ENCODE assay signal across 1 mouse cellular context in the genomic region with DNA sequence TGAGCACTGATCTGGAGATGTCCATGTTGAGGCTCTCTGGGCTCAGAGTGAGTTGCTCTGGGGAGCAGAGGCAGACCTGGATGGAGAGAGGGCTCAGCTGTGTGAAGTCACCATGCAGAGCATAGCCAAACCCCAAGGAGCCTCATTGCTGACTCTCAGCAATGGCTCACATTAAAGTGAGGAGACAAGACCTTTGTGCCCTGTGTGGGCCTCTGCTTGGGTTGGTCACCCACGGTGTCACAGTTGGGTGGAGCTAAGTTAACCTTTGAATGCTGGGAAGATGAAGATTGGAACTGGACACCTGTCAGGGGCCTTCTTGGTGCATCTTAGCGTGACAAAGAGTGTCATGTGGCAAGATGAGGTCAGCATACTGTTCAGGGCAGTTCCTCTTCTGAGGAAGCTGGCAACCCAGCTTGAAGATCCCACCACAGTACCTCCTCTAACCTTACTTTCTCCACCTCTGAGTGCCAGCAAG.
A peak's percentile ranks its signal among the peaks of the same experiment; 100 is the strongest.
TF ChIP-seq lines count a peak whose summit lies in the region.

No protein-coding gene starts in this region.

TF ChIP-seq in CH12.LX, 34 proteins besides CTCF, POLR2A, EP300 and RAD21:
- TF ChIP-seq IRF4 (IDR thresholded peaks at IDR 0.05; ENCODE audit: low read depth, low read length) (peak; percentile 90), ELF1 (IDR thresholded peaks at IDR 0.05; ENCODE audit: low read depth, low read length) (peak; percentile 76), SIN3A (IDR thresholded peaks at IDR 0.05; ENCODE audit: low read length) (peak; percentile 97), GABPA (IDR thresholded peaks at IDR 0.05; ENCODE audit: insufficient replicate concordance, low read depth, low read length) (no peak), E2F4 (IDR thresholded peaks at IDR 0.05; ENCODE audit: insufficient replicate concordance, low read depth, low read length) (no peak), UBTF (IDR thresholded peaks at IDR 0.05; ENCODE audit: low read depth, low read length) (no peak), ZKSCAN1 (IDR thresholded peaks at IDR 0.05; ENCODE audit: borderline replicate concordance, low read depth, low read length) (no peak), MEF2A (IDR thresholded peaks at IDR 0.05; ENCODE audit: borderline replicate concordance, low read depth, low read length) (peak; percentile 98), BHLHE40 (IDR thresholded peaks at IDR 0.05; ENCODE audit: low read depth, low read length) (peak; percentile 94), PAX5 (IDR thresholded peaks at IDR 0.05; ENCODE audit: low read length) (no peak), ZC3H11A (IDR thresholded peaks at IDR 0.05; ENCODE audit: low read depth, low read length) (no peak), ZMIZ1 (IDR thresholded peaks at IDR 0.05; ENCODE audit: low read depth, low read length) (peak; percentile 82; the same call in 1 of the 2 replicates), ZNF384 (IDR thresholded peaks at IDR 0.05; ENCODE audit: low read depth, low read length) (no peak), ETS1 (conservative IDR thresholded peaks at IDR 0.05; ENCODE audit: low read depth, low read length) (peak; percentile 99), SMC3 (IDR thresholded peaks at IDR 0.05; ENCODE audit: low read depth, low read length) (peak; percentile 34; the same call in 1 of the 2 replicates), TCF12 (IDR thresholded peaks at IDR 0.05; ENCODE audit: low read depth, low read length) (peak; percentile 99), MAZ (IDR thresholded peaks at IDR 0.05; ENCODE audit: low read depth, low read length) (0 out of 2 replicates have a peak, but pooled peaks have one; percentile 39), NRF1 (IDR thresholded peaks at IDR 0.05; ENCODE audit: low read depth, low read length) (no peak), CHD1 (IDR thresholded peaks at IDR 0.05; ENCODE audit: low read depth, low read length) (peak; percentile 71), MAFK (IDR thresholded peaks at IDR 0.05; ENCODE audit: insufficient replicate concordance, low read length) (peak; percentile 73), MAX (IDR thresholded peaks at IDR 0.05; ENCODE audit: low read length) (peak; percentile 94), JUN (IDR thresholded peaks at IDR 0.05; ENCODE audit: insufficient read depth, low read depth, low read length) (peak; percentile 99), USF1 (IDR thresholded peaks at IDR 0.05; ENCODE audit: low read depth, low read length) (peak; percentile 77), CHD2 (IDR thresholded peaks at IDR 0.05; ENCODE audit: low read length) (peak; percentile 81), MYC (IDR thresholded peaks at IDR 0.05; ENCODE audit: low read depth, low read length) (peak; percentile 94), JUND (conservative IDR thresholded peaks at IDR 0.05; ENCODE audit: low read depth, low read length) (peak; percentile 95), NELFE (IDR thresholded peaks at IDR 0.05; ENCODE audit: low read depth, low read length) (no peak; the same call in 1 of the 2 replicates), USF2 (conservative IDR thresholded peaks at IDR 0.05; ENCODE audit: low read depth, low read length) (peak; percentile 63), TBP (conservative IDR thresholded peaks at IDR 0.05; ENCODE audit: low read depth, low read length) (peak; percentile 85), POLR2AphosphoS2 (IDR thresholded peaks at IDR 0.05; ENCODE audit: low read depth, low read length) (peak; percentile 54; the same call in 1 of the 2 replicates), KAT2A (IDR thresholded peaks at IDR 0.05; ENCODE audit: insufficient replicate concordance, low read length) (0 out of 2 replicates have a peak, but pooled peaks have one; percentile 51), HCFC1 (IDR thresholded peaks at IDR 0.05; ENCODE audit: low read depth, low read length) (peak; percentile 65), RCOR1 (conservative IDR thresholded peaks at IDR 0.05; ENCODE audit: low read depth, low read length) (peak; percentile 89), MXI1 (IDR thresholded peaks at IDR 0.05; ENCODE audit: low read depth, low read length) (peak; percentile 79; the same call in 1 of the 2 replicates)
